Mouse (Mus musculus) MEL (cell line): ENCODE results near the gene Ppp2r2d. TPM values are rescaled to one million over a fixed set of nuclear protein-coding genes. Genes with fewer than 3 reads are reported as not detected.

Experiments
- DNase-seq: peaks from one replicate; pipeline ENCODE4 v3.0.0; 2011; ENCODE audit warnings: low read depth, low spot score
- H3K27ac ChIP-seq: 2 replicates; pipeline ENCODE4 v1.5.1; 2012; ENCODE audit warnings: low read depth, mild to moderate bottlenecking, control low read depth, low read length, moderate library complexity; ENCODE audit not compliant: control insufficient read depth
- H3K27me3 ChIP-seq, 2 experiments: fragments of 150-350 bp in 1 of 2; sonication (generic) in 1 of 2; 2 replicates each; pipeline ENCODE4 v1.6.1; 2012; ENCODE audit warnings: low read length in 2 of 2, mild to moderate bottlenecking in 2 of 2, improper control_type of control experiment in 1 of 2, moderate library complexity in 1 of 2; ENCODE audit not compliant: insufficient read depth in 2 of 2, control insufficient read depth in 1 of 2
- H3K36me3 ChIP-seq, 2 experiments: 2 replicates each; pipeline ENCODE4 v1.6.1; 2012 to 2014; ENCODE audit warnings: low read length in 2 of 2, improper control_type of control experiment in 1 of 2, inconsistent platforms in 1 of 2, mild to moderate bottlenecking in 1 of 2; ENCODE audit not compliant: insufficient read depth in 2 of 2, control insufficient read depth in 1 of 2
- H3K4me1 ChIP-seq, 2 experiments: fragments of 150-350 bp in 1 of 2; sonication (generic) in 1 of 2; 2 replicates each; pipeline ENCODE4 v1.6.1; 2012; ENCODE audit warnings: low read length in 2 of 2, improper control_type of control experiment in 1 of 2, mild to moderate bottlenecking in 1 of 2; ENCODE audit not compliant: insufficient read depth in 2 of 2, control insufficient read depth in 1 of 2
- H3K4me3 ChIP-seq, 2 experiments: fragments of 150-350 bp in 1 of 2; sonication (generic) in 1 of 2; 2 replicates each; pipeline ENCODE4 v1.5.1; 2012; ENCODE audit warnings: low read depth in 2 of 2, low read length in 2 of 2, mild to moderate bottlenecking in 2 of 2, moderate library complexity in 2 of 2, control low read depth in 1 of 2, improper control_type of control experiment in 1 of 2; ENCODE audit not compliant: control insufficient read depth in 1 of 2, insufficient read depth in 1 of 2
- H3K79me2 ChIP-seq: 2 replicates; pipeline ENCODE4 v1.6.1; 2012; ENCODE audit warnings: mild to moderate bottlenecking, low read length, moderate library complexity; ENCODE audit not compliant: control insufficient read depth, poor library complexity, insufficient read depth
- H3K9ac ChIP-seq: 2 replicates; pipeline ENCODE4 v1.6.1; 2012; ENCODE audit warnings: low read depth, mild to moderate bottlenecking, control low read depth, low read length, moderate library complexity; ENCODE audit not compliant: control insufficient read depth, poor library complexity, severe bottlenecking
- H3K9me3 ChIP-seq: fragments of 150-350 bp; sonication (generic); replicated peaks from 2 replicates; pipeline ENCODE4 v1.6.1; 2012; ENCODE audit warnings: mild to moderate bottlenecking, low read length, improper control_type of control experiment, moderate library complexity; ENCODE audit not compliant: insufficient read depth
- CHD1 ChIP-seq: IDR thresholded peaks from 2 replicates; pipeline ENCODE4 v1.6.1; 2012; ENCODE audit warnings: low read depth, mild to moderate bottlenecking, inconsistent platforms, low read length, improper control_type of control experiment
- CTCF ChIP-seq, 3 experiments: IDR thresholded peaks in 2 of 3; conservative IDR thresholded peaks in 1 of 3; 2 replicates each; pipeline ENCODE4 v1.5.1; 2011 to 2012; ENCODE audit warnings: low read length in 3 of 3, low read depth in 2 of 3, mild to moderate bottlenecking in 2 of 3, improper control_type of control experiment in 1 of 3, inconsistent platforms in 1 of 3, mixed read lengths in 1 of 3, moderate library complexity in 1 of 3; ENCODE audit not compliant: control insufficient read depth in 1 of 3, insufficient read depth in 1 of 3, poor library complexity in 1 of 3, severe bottlenecking in 1 of 3
- E2F4 ChIP-seq: IDR thresholded peaks from 2 replicates; pipeline ENCODE4 v1.6.1; 2011; ENCODE audit warnings: low read depth, low read length, improper control_type of control experiment, borderline replicate concordance
- ELF1 ChIP-seq: IDR thresholded peaks from 2 replicates; pipeline ENCODE4 v1.6.1; 2014; ENCODE audit warnings: low read depth, mild to moderate bottlenecking, inconsistent platforms, low read length, improper control_type of control experiment, moderate library complexity
- EP300 ChIP-seq, 2 experiments: IDR thresholded peaks; 2 replicates each; pipeline ENCODE4 v1.6.1; 2011; ENCODE audit warnings: improper control_type of control experiment in 2 of 2, low read length in 2 of 2, low read depth in 1 of 2, mild to moderate bottlenecking in 1 of 2
- GATA1 ChIP-seq: IDR thresholded peaks from 2 replicates; pipeline ENCODE4 v1.6.1; 2011; ENCODE audit warnings: low read depth, low read length, improper control_type of control experiment
- HCFC1 ChIP-seq: IDR thresholded peaks from 2 replicates; pipeline ENCODE4 v1.6.1; 2012; ENCODE audit warnings: low read depth, mild to moderate bottlenecking, inconsistent platforms, low read length, improper control_type of control experiment, moderate library complexity
- JUND ChIP-seq: IDR thresholded peaks from 2 replicates; pipeline ENCODE4 v1.6.1; 2011; ENCODE audit warnings: low read depth, mild to moderate bottlenecking, improper control_type of control experiment, low read length
- MYB ChIP-seq: IDR thresholded peaks from 2 replicates; pipeline ENCODE4 v1.6.1; 2011; ENCODE audit warnings: mild to moderate bottlenecking, low read depth, low read length, improper control_type of control experiment
- MYC ChIP-seq: IDR thresholded peaks from 2 replicates; pipeline ENCODE4 v1.6.1; 2011; ENCODE audit warnings: low read depth, mild to moderate bottlenecking, low read length, improper control_type of control experiment, moderate library complexity
- NELFE ChIP-seq: IDR thresholded peaks from 2 replicates; pipeline ENCODE4 v1.6.1; 2011; ENCODE audit warnings: low read depth, low read length, improper control_type of control experiment
- POLR2A ChIP-seq, 2 experiments: IDR thresholded peaks; 2 replicates each; pipeline ENCODE4 v1.6.1; 2011 to 2012; ENCODE audit warnings: low read length in 2 of 2, mild to moderate bottlenecking in 2 of 2, control low read depth in 1 of 2, improper control_type of control experiment in 1 of 2, low read depth in 1 of 2, moderate library complexity in 1 of 2; ENCODE audit not compliant: control insufficient read depth in 1 of 2, insufficient read depth in 1 of 2, poor library complexity in 1 of 2
- POLR2AphosphoS2 ChIP-seq: IDR thresholded peaks from 2 replicates; pipeline ENCODE4 v1.6.1; 2011; ENCODE audit warnings: low read length, improper control_type of control experiment
- POLR2AphosphoS5 ChIP-seq: IDR thresholded peaks from 2 replicates; pipeline ENCODE4 v1.6.1; 2012; ENCODE audit warnings: low read depth, borderline replicate concordance, mild to moderate bottlenecking, inconsistent platforms, low read length, moderate library complexity, mixed read lengths
- SIN3A ChIP-seq: IDR thresholded peaks from 2 replicates; pipeline ENCODE4 v1.6.1; 2012; ENCODE audit warnings: low read length, improper control_type of control experiment, inconsistent platforms
- TAL1 ChIP-seq: IDR thresholded peaks from 2 replicates; pipeline ENCODE4 v1.6.1; 2012; ENCODE audit warnings: mild to moderate bottlenecking, inconsistent platforms, low read length, moderate library complexity, mixed read lengths
- TCF12 ChIP-seq: IDR thresholded peaks from 2 replicates; pipeline ENCODE4 v1.6.1; 2014; ENCODE audit warnings: low read depth, mild to moderate bottlenecking, inconsistent platforms, low read length, improper control_type of control experiment, moderate library complexity
- USF1 ChIP-seq: IDR thresholded peaks from 2 replicates; pipeline ENCODE4 v1.6.1; 2014; ENCODE audit warnings: low read depth, mild to moderate bottlenecking, inconsistent platforms, low read length, improper control_type of control experiment, moderate library complexity
- ZKSCAN1 ChIP-seq: IDR thresholded peaks from 2 replicates; pipeline ENCODE4 v1.6.1; 2012; ENCODE audit warnings: low read depth, mild to moderate bottlenecking, inconsistent platforms, low read length, improper control_type of control experiment, moderate library complexity
- polyA plus RNA-seq, 2 experiments: library from polyadenylated mRNA; stranded (reverse) in 1 of 2; unstranded in 1 of 2; fragments of >175 nt in 1 of 2; fragments of >200 nt in 1 of 2; gene quantifications; 2 replicates each; pipeline versions ENCODE4 v1.2.1 to v1.2.4; 2012; ENCODE audit warnings: low replicate concordance in 2 of 2, low read depth in 1 of 2; ENCODE audit not compliant: insufficient read length in 2 of 2, insufficient read depth in 1 of 2, missing spikeins in 1 of 2
- total RNA-seq: library from RNA; depleted of rRNA; stranded (reverse); fragments of 300-350 nt; gene quantifications from 2 replicates; pipeline ENCODE4 v1.2.3, GENCODE M21; 2012

Gene Ppp2r2d
- total and polyA plus RNA-seq, 3 experiments = 30.9 to 46.6 TPM; not detected in 1

GRCm38 (mm10) chr7:138803386-138803785 lies 42.5 kb upstream of the Ppp2r2d start:
- Histone ChIP-seq H3K36me3 (no peaks in the 10 kb centered on the region), H3K4me1 (no peaks in the 10 kb centered on the region), H3K4me3 (no peak overlapping the region), H3K27ac (no peak overlapping the region), H3K79me2 (no peaks in the 10 kb centered on the region), H3K9me3 (no peaks in the 10 kb centered on the region), H3K9ac (no peak overlapping the region), H3K27me3 (no peaks in the 10 kb centered on the region)
- no peak for TF ChIP-seq ELF1
- no peak for TF ChIP-seq GATA1
- TF ChIP-seq ZKSCAN1 = no peak
- TF ChIP-seq JUND = no peak
- TF ChIP-seq CHD1 = no peak
- no peak for TF ChIP-seq TAL1
- TF ChIP-seq E2F4 = no peak
- no peak for TF ChIP-seq POLR2AphosphoS2
- no peak for DNase-seq

- Histone ChIP-seq H3K27me3 (no peaks in the 10 kb centered on the region), H3K9ac (no peak overlapping the region), H3K4me1 (no peaks in the 10 kb centered on the region), H3K36me3 (no peaks in the 10 kb centered on the region), H3K79me2 (no peaks in the 10 kb centered on the region), H3K27ac (no peak overlapping the region), H3K9me3 (no peaks in the 10 kb centered on the region)
- DNase-seq = no peak
- TF ChIP-seq E2F4 (no peak), CTCF (IDR thresholded peaks at IDR 0.05 in 2 of 3, conservative IDR thresholded peaks at IDR 0.05 in 1 of 3; ENCODE audit: control insufficient read depth in 1 of 3, insufficient read depth in 1 of 3, low read depth in 2 of 3, low read length in 3 of 3, poor library complexity in 1 of 3, severe bottlenecking in 1 of 3) (no peak), POLR2AphosphoS5 (no peak), MYC (no peak), ELF1 (no peak), HCFC1 (no peak), ZKSCAN1 (no peak), SIN3A (no peak), USF1 (no peak), EP300 (IDR thresholded peaks at IDR 0.05; ENCODE audit: low read depth in 1 of 2, low read length in 2 of 2) (no peak), POLR2A (IDR thresholded peaks at IDR 0.05; ENCODE audit: control insufficient read depth in 1 of 2, insufficient read depth in 1 of 2, low read depth in 1 of 2, low read length in 2 of 2, poor library complexity in 1 of 2) (no peak), TCF12 (no peak), NELFE (no peak), MYB (no peak)
- TF ChIP-seq, all 39 proteins: peak for 0
- H3K4me3 ChIP-seq = no peak overlapping the region
Observed at GRCm38 (mm10) chr7:138807146-138807545, 38.7 kb upstream of the Ppp2r2d start.
